Mouse (Mus musculus) midbrain, embryonic 13.5 days (tissue): ENCODE data around the gene Cd9. TPM values are rescaled to one million over a fixed set of nuclear protein-coding genes. Genes with fewer than 3 reads are reported as not detected.

Experiments
- ATAC-seq: fragments of 200-750 bp; cut with Nextera tagmentation; 2 replicates; pipeline ENCODE4 v1.8.0; 2017; ENCODE audit warnings: mild to moderate bottlenecking, moderate TSS enrichment, moderate library complexity
- H3K27ac ChIP-seq: fragments of 300-500 bp; sonication (generic); 2 replicates; pipeline ENCODE4 v1.5.1; 2015; ENCODE audit warnings: inconsistent platforms, mild to moderate bottlenecking, moderate library complexity
- H3K27me3 ChIP-seq: fragments of 300-500 bp; sonication (generic); 2 replicates; pipeline ENCODE4 v1.6.1; 2015; ENCODE audit warnings: mild to moderate bottlenecking, inconsistent platforms
- H3K36me3 ChIP-seq: fragments of 300-500 bp; sonication (generic); 2 replicates; pipeline ENCODE4 v1.6.1; 2015; ENCODE audit warnings: mild to moderate bottlenecking, inconsistent platforms
- H3K4me1 ChIP-seq: fragments of 300-500 bp; sonication (generic); replicated peaks from 2 replicates; pipeline ENCODE4 v1.6.1; 2015; ENCODE audit warnings: inconsistent platforms
- H3K4me2 ChIP-seq: fragments of 300-500 bp; sonication (generic); replicated peaks from 2 replicates; pipeline ENCODE4 v1.6.1; 2015; ENCODE audit warnings: moderate library complexity, mild to moderate bottlenecking, inconsistent platforms
- H3K4me3 ChIP-seq: fragments of 300-500 bp; sonication (generic); replicated peaks from 2 replicates; pipeline ENCODE4 v1.5.1; 2015; ENCODE audit warnings: mild to moderate bottlenecking, inconsistent platforms
- H3K9ac ChIP-seq: fragments of 300-500 bp; sonication (generic); replicated peaks from 2 replicates; pipeline ENCODE4 v1.6.1; 2015; ENCODE audit warnings: mild to moderate bottlenecking, inconsistent platforms
- H3K9me3 ChIP-seq: fragments of 300-500 bp; sonication (generic); 2 replicates; pipeline ENCODE4 v1.6.1; 2016; ENCODE audit warnings: mild to moderate bottlenecking, inconsistent platforms
- WGBS: fragments of 180-500 bp; shearing (Covaris S2); methylation state at CpG from one replicate; pipeline ENCODE4 v1.1.7; 2015; 5-methylcytosine and 5-hydroxymethylcytosine counted together
- polyA plus RNA-seq: library from polyadenylated mRNA; unstranded; fragments of >200 nt; fragmentation: Nextera tagmentation; extraction: Ambion mirVana; gene quantifications from 2 replicates; pipeline ENCODE4 v1.2.1, GENCODE M21; 2015

Gene Cd9
- polyA plus RNA-seq, 1 experiment from 2014 or later = 36.0 TPM

- WGBS = 2% methylated on average over 25 of the region's 25 CpGs
- Histone ChIP-seq H3K4me3 (peak overlapping the region; percentile 44), H3K36me3 (no peaks in the 10 kb centered on the region), H3K4me1 (peaks cover 23% of the 10 kb centered on the region), H3K27me3 (no peaks in the 10 kb centered on the region; the same call in 1 of the 2 replicates), H3K9me3 (no peaks in the 10 kb centered on the region), H3K4me2 (peak overlapping the region; percentile 77), H3K9ac (peak overlapping the region; percentile 63), H3K27ac (no peak overlapping the region)
- ATAC-seq = peak; percentile 91
Observed at GRCm38 (mm10) chr6:125426383-125427360, 67.9 kb downstream of the Cd9 start.

GRCm38 (mm10) chr6:125425205-125426090, 69.1 kb downstream of the Cd9 start:
- no peak overlapping the region for H3K9ac ChIP-seq
- 58% methylated on average over 15 of the region's 15 CpGs for WGBS
- no peaks in the 10 kb centered on the region for H3K36me3 ChIP-seq
- no peak overlapping the region for H3K27ac ChIP-seq
- H3K4me2 ChIP-seq = no peak overlapping the region
- ATAC-seq = no peak
- peaks cover 19% of the 10 kb centered on the region for H3K4me1 ChIP-seq
- no peaks in the 10 kb centered on the region for H3K9me3 ChIP-seq
- no peak overlapping the region for H3K4me3 ChIP-seq
- H3K27me3 ChIP-seq = peaks cover 5% of the 10 kb centered on the region; the same call in 1 of the 2 replicates

- H3K4me3 ChIP-seq = no peak overlapping the region
- H3K9ac ChIP-seq = no peak overlapping the region
- H3K9me3 ChIP-seq = no peaks in the 10 kb centered on the region
- no peaks in the 10 kb centered on the region for H3K36me3 ChIP-seq
- no peak for ATAC-seq
- 79% methylated on average over 3 of the region's 3 CpGs for WGBS
- H3K4me2 ChIP-seq = no peak overlapping the region
- peaks cover 10% of the 10 kb centered on the region for H3K27me3 ChIP-seq
- H3K27ac ChIP-seq = no peak overlapping the region
- H3K4me1 ChIP-seq = peaks cover 19% of the 10 kb centered on the region
Observed at GRCm38 (mm10) chr6:125424156-125424555, 70.4 kb downstream of the Cd9 start.

- Histone ChIP-seq H3K27ac (no peak overlapping the region), H3K4me2 (no peak overlapping the region), H3K4me1 (peaks cover 19% of the 10 kb centered on the region), H3K4me3 (no peak overlapping the region), H3K9me3 (no peaks in the 10 kb centered on the region), H3K27me3 (peaks cover 10% of the 10 kb centered on the region), H3K36me3 (no peaks in the 10 kb centered on the region), H3K9ac (no peak overlapping the region)
- no peak for ATAC-seq
- WGBS = 36% methylated on average over 13 of the region's 13 CpGs
Observed at GRCm38 (mm10) chr6:125423507-125423906, 71.1 kb downstream of the Cd9 start.

- H3K9me3 ChIP-seq = no peaks in the 10 kb centered on the region
- no peaks in the 10 kb centered on the region for H3K36me3 ChIP-seq
- H3K4me1 ChIP-seq = peaks cover 19% of the 10 kb centered on the region
- H3K4me3 ChIP-seq = no peak overlapping the region
- WGBS = 44% methylated on average over 3 of the region's 3 CpGs
- H3K4me2 ChIP-seq = peak overlapping the region; percentile 40; the same call in 1 of the 2 replicates
- H3K27me3 ChIP-seq = peaks cover 10% of the 10 kb centered on the region
- H3K27ac ChIP-seq = no peak overlapping the region
- no peak overlapping the region for H3K9ac ChIP-seq
- no peak for ATAC-seq
Observed at GRCm38 (mm10) chr6:125423099-125423498, 71.5 kb downstream of the Cd9 start.

GRCm38 (mm10) chr6:125422051-125422822, 72.4 kb downstream of the Cd9 start:
- no peak for ATAC-seq
- Histone ChIP-seq H3K27ac (no peak overlapping the region), H3K4me1 (peaks cover 19% of the 10 kb centered on the region), H3K27me3 (peaks cover 12% of the 10 kb centered on the region), H3K9ac (no peak overlapping the region), H3K4me3 (no peak overlapping the region; the same call in 1 of the 2 replicates), H3K4me2 (peak overlapping the region; percentile 40), H3K9me3 (no peaks in the 10 kb centered on the region), H3K36me3 (no peaks in the 10 kb centered on the region)
- 24% methylated on average over 20 of the region's 20 CpGs for WGBS

GRCm38 (mm10) chr6:125420458-125421063, 74.0 kb downstream of the Cd9 start:
- no peaks in the 10 kb centered on the region for H3K36me3 ChIP-seq
- ATAC-seq = no peak
- H3K4me2 ChIP-seq = no peak overlapping the region
- no peak overlapping the region; the same call in 1 of the 2 replicates for H3K9ac ChIP-seq
- WGBS = 78% methylated on average over 16 of the region's 16 CpGs
- H3K4me3 ChIP-seq = no peak overlapping the region
- H3K9me3 ChIP-seq = no peaks in the 10 kb centered on the region
- peaks cover 16% of the 10 kb centered on the region for H3K4me1 ChIP-seq
- peaks cover 12% of the 10 kb centered on the region for H3K27me3 ChIP-seq
- no peak overlapping the region for H3K27ac ChIP-seq

- Histone ChIP-seq H3K4me3 (no peak overlapping the region), H3K27me3 (peaks cover 12% of the 10 kb centered on the region), H3K4me2 (no peak overlapping the region), H3K9me3 (no peaks in the 10 kb centered on the region), H3K36me3 (no peaks in the 10 kb centered on the region), H3K9ac (no peak overlapping the region), H3K27ac (no peak overlapping the region), H3K4me1 (peaks cover 15% of the 10 kb centered on the region)
- ATAC-seq = peak; percentile 82
- 14% methylated on average over 9 of the region's 9 CpGs for WGBS
Observed at GRCm38 (mm10) chr6:125418744-125419143, 75.8 kb downstream of the Cd9 start.

GRCm38 (mm10) chr6:125413326-125413725, 81.3 kb downstream of the Cd9 start:
- no peak for ATAC-seq

GRCm38 (mm10) chr6:125411661-125412060, 82.9 kb downstream of the Cd9 start:
- Histone ChIP-seq H3K36me3 (no peaks in the 10 kb centered on the region), H3K27me3 (no peaks in the 10 kb centered on the region), H3K9ac (no peak overlapping the region), H3K4me1 (no peaks in the 10 kb centered on the region), H3K4me3 (no peak overlapping the region), H3K27ac (no peak overlapping the region), H3K9me3 (no peaks in the 10 kb centered on the region), H3K4me2 (no peak overlapping the region)
- ATAC-seq = no peak
- 94% methylated on average over 6 of the region's 6 CpGs for WGBS

More at GRCm38 (mm10) chr6:125413326-125413725, 81.3 kb downstream of the Cd9 start:
- Histone ChIP-seq H3K4me2 (no peak overlapping the region), H3K27ac (no peak overlapping the region), H3K27me3 (0 out of 2 replicates have a peak, but pooled peaks cover 2% of the 10 kb centered on the region), H3K36me3 (no peaks in the 10 kb centered on the region), H3K4me3 (no peak overlapping the region), H3K9ac (no peak overlapping the region), H3K9me3 (no peaks in the 10 kb centered on the region), H3K4me1 (no peaks in the 10 kb centered on the region)
- 80% methylated on average over 9 of the region's 9 CpGs for WGBS

GRCm38 (mm10) chr6:125410995-125411547, 83.5 kb downstream of the Cd9 start:
- Histone ChIP-seq H3K4me2 (no peak overlapping the region), H3K4me1 (no peaks in the 10 kb centered on the region), H3K27ac (no peak overlapping the region), H3K27me3 (no peaks in the 10 kb centered on the region), H3K4me3 (no peak overlapping the region), H3K9ac (no peak overlapping the region), H3K9me3 (no peaks in the 10 kb centered on the region), H3K36me3 (no peaks in the 10 kb centered on the region)
- ATAC-seq = no peak
- WGBS = 69% methylated on average over 8 of the region's 8 CpGs
